Mouse (Mus musculus): Measurements from ENCODE around the gene Gm11397. TPM values are rescaled to one million over a fixed set of nuclear protein-coding genes. Genes with fewer than 3 reads are reported as not detected.
"Not testable (repeated sequence)": the region's sequence is repeated elsewhere in the genome, so short reads cannot be mapped to it uniquely, and the experiment has no call there.

The Gm11397 gene
- polyA plus RNA-seq (2015; fragmentation: Nextera tagmentation; extraction: Ambion mirVana), result not detected in 2 replicates

- H3K27me3 ChIP-seq; H3K4me2 ChIP-seq; H3K9me3 ChIP-seq; H3K36me3 ChIP-seq; H3K4me1 ChIP-seq (replicated peaks); H3K9ac ChIP-seq; H3K27ac ChIP-seq; ATAC-seq (ENCODE audit: low FRiP score); H3K4me3 ChIP-seq: not testable (repeated sequence)
- WGBS, result 93% methylated on average over 2 of the region's 2 CpGs
Measured at GRCm38 (mm10) chr13:33395461-33395860, at the start of gene Gm11397. Gene Gm11397, plus strand, starts transcription at chr13:33395761.

GRCm38 (mm10) chr13:33356666-33357065 is 38.9 kb upstream of the Gm11397 start:
- 81% methylated on average over 1 of the region's 1 CpGs for WGBS
- ATAC-seq (ENCODE audit: low FRiP score); H3K9ac ChIP-seq; H3K4me1 ChIP-seq (replicated peaks); H3K4me2 ChIP-seq; H3K4me3 ChIP-seq; H3K27me3 ChIP-seq; H3K36me3 ChIP-seq; H3K27ac ChIP-seq; H3K9me3 ChIP-seq: not testable (repeated sequence)

- H3K27me3 ChIP-seq; H3K36me3 ChIP-seq; H3K4me2 ChIP-seq; H3K27ac ChIP-seq; H3K9me3 ChIP-seq; H3K9ac ChIP-seq; H3K4me3 ChIP-seq; ATAC-seq (ENCODE audit: low FRiP score); H3K4me1 ChIP-seq (replicated peaks): not testable (repeated sequence)
Measured at GRCm38 (mm10) chr13:33432714-33433113, 37.2 kb downstream of the Gm11397 start.

Other genes with a start within 250 kb of the Gm11397 start
- gene Serpinb9c, start 236.0 kb upstream of the Gm11397 start, polyA plus RNA-seq (2015; fragmentation: Nextera tagmentation; extraction: Ambion mirVana), result not detected in 2 replicates
- gene Serpinb9d, start 202.8 kb upstream of the Gm11397 start, polyA plus RNA-seq (2015; fragmentation: Nextera tagmentation; extraction: Ambion mirVana), result not detected in 2 replicates
- not detected in 2 replicates for gene Serpinb9e, start 146.1 kb upstream of the Gm11397 start, polyA plus RNA-seq (2015; fragmentation: Nextera tagmentation; extraction: Ambion mirVana)
- not detected in 2 replicates for gene Serpinb9f, start 71.7 kb upstream of the Gm11397 start, polyA plus RNA-seq (2015; fragmentation: Nextera tagmentation; extraction: Ambion mirVana)
- not detected in 2 replicates for gene Serpinb9g, start 89.0 kb downstream of the Gm11397 start, polyA plus RNA-seq (2015; fragmentation: Nextera tagmentation; extraction: Ambion mirVana)